8 mouse cellular contexts compared by ENCODE assay signal in the genomic region with DNA sequence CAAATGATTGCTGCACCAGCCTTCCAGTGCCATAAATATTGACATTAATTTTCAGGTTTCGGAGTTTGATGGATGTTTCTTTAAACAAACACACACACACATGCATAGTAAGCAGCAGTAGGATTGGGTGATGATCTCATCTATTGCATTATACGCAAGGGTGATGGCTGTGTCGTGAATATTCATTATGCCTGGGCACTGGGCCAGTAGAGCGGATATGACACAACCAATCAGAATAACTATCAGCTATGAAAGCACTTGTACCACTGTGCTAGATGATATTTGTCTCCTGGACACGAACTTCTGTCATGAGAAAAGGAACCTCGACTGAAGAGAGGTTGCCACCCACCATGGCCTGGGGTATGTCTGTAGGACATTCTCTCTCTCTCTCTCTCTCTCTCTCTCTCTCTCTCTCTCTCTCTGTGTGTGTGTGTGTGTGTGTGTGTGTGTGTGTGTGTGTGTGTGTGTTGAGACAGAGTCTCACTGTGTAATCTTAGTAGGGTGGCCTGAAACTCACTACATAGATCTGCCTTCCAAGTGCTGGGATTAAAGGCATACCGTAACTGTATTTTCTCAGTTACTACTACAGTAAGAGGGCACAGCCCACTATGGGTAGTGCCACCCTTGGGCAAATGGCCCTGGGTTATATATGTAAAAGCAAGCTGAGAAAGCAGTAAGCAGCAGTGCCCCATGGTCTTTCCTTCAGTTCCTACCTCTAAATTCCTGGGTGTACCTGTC.
A peak's percentile ranks its signal among the peaks of the same experiment; 100 is the strongest.
DNase-seq lines count a peak whose midpoint lies in the region; ATAC-seq and TF ChIP-seq lines count a peak whose summit lies in the region.

No protein-coding gene starts in this region.

- no peak for TF ChIP-seq CTCF in lung, embryonic 14.5 days (IDR thresholded peaks at IDR 0.05; ENCODE audit: low read depth)

- DNase-seq in forebrain, embryonic 11.5 days (ENCODE audit: low spot score), result no peak
- no peak for DNase-seq in forebrain, embryonic 10.5 days (ENCODE audit: extremely low spot score, low spot score)
- DNase-seq in right cerebral cortex, adult 18-20 months, result peak; percentile 8
- no peak for DNase-seq in right cerebral cortex, postnatal 25 days
- peak; percentile 82 for DNase-seq in lung, embryonic 14.5 days
- DNase-seq in right cerebral cortex, postnatal 4 days, result peak; percentile 57
- DNase-seq in kidney, postnatal 14 days, result no peak
- DNase-seq in urinary bladder, postnatal 25 days (ENCODE audit: low spot score), result no peak

- no peaks in the 10 kb centered on the region for H3K9me3 ChIP-seq in forebrain, embryonic 11.5 days (ENCODE audit: control insufficient read depth, low read length)
- H3K9me3 ChIP-seq in forebrain, embryonic 10.5 days, result no peaks in the 10 kb centered on the region
- H3K9me3 ChIP-seq in lung, embryonic 14.5 days (ENCODE audit: low read depth, low read length), result no peaks in the 10 kb centered on the region

- no peaks in the 10 kb centered on the region for H3K36me3 ChIP-seq in forebrain, embryonic 11.5 days (ENCODE audit: control insufficient read depth, insufficient read depth, low read length)
- no peaks in the 10 kb centered on the region for H3K36me3 ChIP-seq in forebrain, embryonic 10.5 days (replicated peaks)
- no peaks in the 10 kb centered on the region for H3K36me3 ChIP-seq in lung, embryonic 14.5 days (ENCODE audit: insufficient read depth)

- H3K27me3 ChIP-seq in forebrain, embryonic 11.5 days (ENCODE audit: control insufficient read depth, insufficient read depth, low read length), result no peaks in the 10 kb centered on the region
- H3K27me3 ChIP-seq in forebrain, embryonic 10.5 days (ENCODE audit: poor library complexity, severe bottlenecking), result no peaks in the 10 kb centered on the region
- no peaks in the 10 kb centered on the region for H3K27me3 ChIP-seq in lung, embryonic 14.5 days (ENCODE audit: insufficient read depth, low read length)

- H3K9ac ChIP-seq in forebrain, embryonic 11.5 days (ENCODE audit: low read length), result no peak overlapping the region
- H3K9ac ChIP-seq in lung, embryonic 14.5 days, result no peak overlapping the region

- 0 out of 2 replicates have a peak, but pooled peaks have one; percentile 39 for ATAC-seq in forebrain, embryonic 11.5 days (replicated peaks; ENCODE audit: low FRiP score)
- ATAC-seq in lung, embryonic 14.5 days (ENCODE audit: insufficient read depth), result peak; percentile 86

- H3K4me1 ChIP-seq in forebrain, embryonic 11.5 days (replicated peaks; ENCODE audit: control insufficient read depth, insufficient read depth, low read length), result no peaks in the 10 kb centered on the region
- peaks cover 8% of the 10 kb centered on the region for H3K4me1 ChIP-seq in forebrain, embryonic 10.5 days
- H3K4me1 ChIP-seq in lung, embryonic 14.5 days (ENCODE audit: insufficient read depth), result no peaks in the 10 kb centered on the region

- no peak overlapping the region for H3K4me2 ChIP-seq in forebrain, embryonic 11.5 days (ENCODE audit: low read depth, low read length, severe bottlenecking)
- no peak overlapping the region for H3K4me2 ChIP-seq in lung, embryonic 14.5 days

- no peak overlapping the region for H3K4me3 ChIP-seq in forebrain, embryonic 11.5 days (ENCODE audit: low read depth, low read length)
- H3K4me3 ChIP-seq in forebrain, embryonic 10.5 days, result no peak overlapping the region
- no peak overlapping the region for H3K4me3 ChIP-seq in lung, embryonic 14.5 days (ENCODE audit: low read depth, low read length)

- 87% methylated on average over 7 of the region's 7 CpGs for WGBS in forebrain, embryonic 11.5 days
- WGBS in forebrain, embryonic 10.5 days, result 86% methylated on average over 7 of the region's 7 CpGs
- 45% methylated on average over 7 of the region's 7 CpGs for WGBS in lung, embryonic 14.5 days

- no peak overlapping the region for H3K27ac ChIP-seq in forebrain, embryonic 11.5 days (ENCODE audit: low read depth, low read length)
- no peak overlapping the region for H3K27ac ChIP-seq in forebrain, embryonic 10.5 days
- H3K27ac ChIP-seq in lung, embryonic 14.5 days (ENCODE audit: low read depth), result no peak overlapping the region

Comparison
In these comparisons a context has a peak if more than half of its experiments do, and no peak if none do; other contexts are left out.
1. DNase-seq: peak in right cerebral cortex, adult 18-20 months (single experiment), lung, embryonic 14.5 days (single experiment) and right cerebral cortex, postnatal 4 days (single experiment); none in forebrain, embryonic 11.5 days (single experiment), forebrain, embryonic 10.5 days (single experiment), right cerebral cortex, postnatal 25 days (single experiment), kidney, postnatal 14 days (single experiment) and urinary bladder, postnatal 25 days (single experiment).